Mouse (Mus musculus) urinary bladder, postnatal 14 days (tissue): ENCODE data around the gene Prl8a8.

Experiments
- DNase-seq: peaks from one replicate; pipeline ENCODE4 v3.0.0; 2021; ENCODE audit warnings: low spot score

The Prl8a8 gene

DNA sequence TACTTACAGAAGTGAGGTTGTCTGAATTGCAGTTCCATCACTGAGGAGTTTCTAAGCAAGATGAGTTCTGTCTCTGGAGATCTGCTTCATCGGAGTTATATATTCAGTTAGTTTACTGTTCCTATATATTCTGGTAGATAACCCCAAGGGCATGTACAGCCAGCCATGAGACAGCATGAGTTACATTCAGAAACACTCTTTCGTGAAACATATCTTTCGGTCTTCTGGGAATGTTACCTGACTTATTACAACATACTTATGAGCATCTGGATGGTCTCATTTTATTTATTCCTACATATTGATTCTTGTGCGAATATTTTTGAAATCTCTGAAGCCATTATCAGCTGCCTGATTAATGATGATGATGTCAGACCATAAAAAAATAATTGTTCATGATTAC is at the start of gene Prl8a8:
TSS of gene Prl8a8 (minus strand) at position 101 of the 400 bp plus-strand sequence.
- DNase-seq = no peak

DNA sequence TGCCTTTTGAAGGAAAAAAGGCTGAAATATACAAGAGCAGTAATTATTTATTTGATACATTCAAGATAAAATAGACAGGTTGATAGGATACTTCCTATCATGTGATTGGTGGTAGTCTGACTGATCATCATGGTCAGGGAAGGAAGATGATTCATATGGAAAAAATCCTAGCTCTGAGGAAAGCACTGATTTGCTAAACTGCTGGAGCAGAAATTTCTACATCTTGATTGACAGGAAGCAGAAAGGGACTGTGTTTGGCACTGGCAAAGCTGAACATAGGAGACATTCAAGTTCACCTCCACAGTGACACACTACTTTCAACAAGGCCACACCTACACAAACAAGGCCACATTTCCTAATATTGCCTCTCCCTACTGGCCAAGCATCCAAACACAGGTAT is 40.3 kb upstream of the Prl8a8 start:
- no peak for DNase-seq

DNA sequence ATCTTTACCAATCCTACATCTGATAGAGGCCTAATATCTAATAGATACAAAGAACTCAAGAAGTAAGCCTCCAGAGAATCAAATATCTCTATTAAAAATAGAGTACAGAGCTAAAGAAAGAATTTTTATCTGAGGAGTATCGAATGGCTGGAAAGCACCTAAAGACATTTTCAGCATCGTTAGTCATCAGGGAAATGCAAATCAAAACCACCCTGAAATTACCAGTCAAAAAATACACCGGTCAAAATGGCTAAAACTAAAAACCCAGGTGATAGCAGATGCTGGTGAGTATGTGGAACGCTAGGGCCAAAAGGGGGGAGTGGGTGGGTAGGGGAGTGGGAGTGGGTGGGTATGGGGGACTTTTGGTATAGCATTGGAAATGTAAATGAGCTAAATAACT is 10.1 kb upstream of the Prl8a8 start:
- no peak for DNase-seq

DNA sequence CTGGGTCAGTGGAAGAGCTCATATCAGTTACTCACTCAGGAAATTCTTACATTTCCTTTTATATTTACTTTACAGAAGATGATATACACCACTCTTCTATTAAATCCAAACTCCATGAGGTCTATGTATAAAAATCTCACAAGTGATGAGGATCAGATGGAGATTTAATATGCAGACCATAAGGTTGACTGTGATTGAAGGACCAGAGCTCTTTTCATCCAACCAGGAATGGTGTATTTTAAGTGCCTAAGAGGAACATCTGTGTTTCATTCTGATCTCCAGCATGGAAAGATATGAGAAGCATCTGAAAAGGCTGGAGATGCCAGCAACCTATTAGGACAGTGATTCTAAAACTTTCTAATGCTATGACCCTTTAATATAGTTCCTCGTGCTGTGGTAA is 5.4 kb downstream of the Prl8a8 start:
- no peak for DNase-seq
